Comparison of ENCODE assay signal across 9 mouse cellular contexts in genomic region chr5:150906053-150907040, GRCm38 (mm10). TPM values are rescaled to one million over a fixed set of nuclear protein-coding genes. Genes with fewer than 3 reads are reported as not detected.
DNase-seq lines count a peak whose midpoint lies in the region; ATAC-seq and TF ChIP-seq lines count a peak whose summit lies in the region.
"Had no signal": no experiment of that assay in that cellular context is flagged by ENCODE, and none has a peak within 500 bp of the region (broad histone marks: within the 10 kb centered on the region; RNA-seq: fewer than 3 reads in every experiment).

No protein-coding gene starts in this region.

- H3K27me3 ChIP-seq in forebrain, embryonic 15.5 days, result no peaks in the 10 kb centered on the region
- no peaks in the 10 kb centered on the region for H3K27me3 ChIP-seq in neural tube, embryonic 14.5 days (ENCODE audit: control insufficient read depth, insufficient read depth, low read length)
- no peaks in the 10 kb centered on the region for H3K27me3 ChIP-seq in thymus, adult 2 months (ENCODE audit: control insufficient read depth, insufficient read depth, low read length)

- peak overlapping the region; percentile 32; the same call in 1 of the 2 replicates for H3K9ac ChIP-seq in forebrain, embryonic 15.5 days (replicated peaks)
- H3K9ac ChIP-seq in neural tube, embryonic 14.5 days (replicated peaks; ENCODE audit: low read depth, low read length), result no peak overlapping the region

- peak; percentile 98 for ATAC-seq in forebrain, embryonic 15.5 days (replicated peaks)
- ATAC-seq in neural tube, embryonic 14.5 days (ENCODE audit: low read depth), result peak; percentile 98

- peak overlapping the region; percentile 16 for H3K4me3 ChIP-seq in forebrain, embryonic 15.5 days
- H3K4me3 ChIP-seq in neural tube, embryonic 14.5 days (ENCODE audit: low read depth, low read length), result no peak overlapping the region
- no peak overlapping the region for H3K4me3 ChIP-seq in thymus, adult 2 months (ENCODE audit: control insufficient read depth, insufficient read depth, low read length)

- 8% methylated on average over 9 of the region's 9 CpGs for WGBS in forebrain, embryonic 15.5 days
- 8% methylated on average over 9 of the region's 9 CpGs for WGBS in neural tube, embryonic 14.5 days
- 59% methylated on average over 9 of the region's 9 CpGs for WGBS in thymus, adult 2 months

- peaks cover 21% of the 10 kb centered on the region for H3K4me1 ChIP-seq in forebrain, embryonic 15.5 days
- H3K4me1 ChIP-seq in neural tube, embryonic 14.5 days (ENCODE audit: control insufficient read depth, insufficient read depth, low read length), result peaks cover 21% of the 10 kb centered on the region; the same call in 1 of the 2 replicates
- no peaks in the 10 kb centered on the region for H3K4me1 ChIP-seq in thymus, adult 2 months (replicated peaks; ENCODE audit: control insufficient read depth, insufficient read depth, low read length)

- peak; percentile 89 for DNase-seq in brain, embryonic 18.5 days (ENCODE audit: low read depth, low spot score)
- DNase-seq in layer of hippocampus, postnatal 14 days (ENCODE audit: low spot score in 2 of 2), result peak; percentile 50 to 88
- DNase-seq in spleen, adult 18-20 months, result no peak
- no peak for DNase-seq in adrenal gland, postnatal 36 days
- no peak for DNase-seq in thymus, adult 2 months
- no peak for DNase-seq in heart, adult 8-10 months (ENCODE audit: low spot score)

- peak overlapping the region; percentile 34 for H3K4me2 ChIP-seq in forebrain, embryonic 15.5 days (replicated peaks)
- H3K4me2 ChIP-seq in neural tube, embryonic 14.5 days (ENCODE audit: low read depth, low read length), result peak overlapping the region; percentile 33

- H3K27ac ChIP-seq in forebrain, embryonic 15.5 days (replicated peaks), result peak overlapping the region; percentile 89
- peak overlapping the region; percentile 95 for H3K27ac ChIP-seq in neural tube, embryonic 14.5 days (ENCODE audit: low read depth, low read length)
- H3K27ac ChIP-seq in thymus, adult 2 months (ENCODE audit: control insufficient read depth, insufficient read depth, low read length), result no peak overlapping the region

- no peaks in the 10 kb centered on the region for H3K36me3 ChIP-seq in forebrain, embryonic 15.5 days
- H3K36me3 ChIP-seq in neural tube, embryonic 14.5 days (ENCODE audit: control insufficient read depth, insufficient read depth, low read length), result no peaks in the 10 kb centered on the region
- no peaks in the 10 kb centered on the region for H3K36me3 ChIP-seq in thymus, adult 2 months (ENCODE audit: control insufficient read depth, insufficient read depth, low read length)

- H3K9me3 ChIP-seq in forebrain, embryonic 15.5 days, result no peaks in the 10 kb centered on the region
- no peaks in the 10 kb centered on the region for H3K9me3 ChIP-seq in neural tube, embryonic 14.5 days (ENCODE audit: control insufficient read depth, low read length)

- TF ChIP-seq CTCF in thymus, adult 2 months (IDR thresholded peaks at IDR 0.05; ENCODE audit: borderline replicate concordance, control insufficient read depth, extremely low read depth, insufficient read depth, low read length, poor library complexity), result no peak

- TF ChIP-seq POLR2A in thymus, adult 2 months (IDR thresholded peaks at IDR 0.05; ENCODE audit: control insufficient read depth, extremely low read depth, insufficient read depth, low read length, poor library complexity), result no peak

RNA-seq across cellular contexts. Expression of gene Kl, which starts 46.1 kb away (rescaled TPM):
- 0.29 and 0.37 TPM in 2 replicates for polyA plus RNA-seq in forebrain, embryonic 15.5 days (2015; fragmentation: Nextera tagmentation; extraction: Ambion mirVana)
- total RNA-seq in layer of hippocampus, postnatal 14 days (2021), result 10 to 100 TPM in 1 of 2 experiments, 1 to 10 TPM in 1; 5.6 to 16.7 TPM
- polyA plus RNA-seq in neural tube, embryonic 14.5 days (2014; fragmentation: Nextera tagmentation; extraction: Ambion mirVana), result 1.2 and 1.5 TPM in 2 replicates
- under 1 TPM; 0.10 to 0.13 TPM for total RNA-seq in adrenal gland, postnatal 36 days (2021)
- polyA plus RNA-seq in thymus, adult 2 months (2012; rRNA removed), result 0.06 and 0.28 TPM in 2 replicates
- under 1 TPM in 3 of 4 experiments, not detected in 1; 0.05 to 0.09 (median 0.06) TPM for total RNA-seq in heart, adult 8-10 months (2022)
- total RNA-seq: granulocyte monocyte progenitor cell, adult 5-6 weeks had no signal

Comparison
In these comparisons a context has a peak if more than half of its experiments do, and no peak if none do; other contexts are left out.
1. DNase-seq: peak in brain, embryonic 18.5 days (single experiment) and layer of hippocampus, postnatal 14 days (2 of 2); none in spleen, adult 18-20 months (0 of 2), adrenal gland, postnatal 36 days (0 of 2), thymus, adult 2 months (single experiment) and heart, adult 8-10 months (single experiment).
2. RNA of gene Kl, which starts 46.1 kb away (total RNA-seq): 5.6 to 16.7 TPM in layer of hippocampus, postnatal 14 days; 0.10 to 0.13 TPM in adrenal gland, postnatal 36 days and 0.05 to 0.09 TPM in heart, adult 8-10 months; every median in the first group is over 4 times any median in the second.